9 mouse cellular contexts compared by ENCODE assay signal in genomic region chr15:77856541-77856940, GRCm38 (mm10). TPM values are rescaled to one million over a fixed set of nuclear protein-coding genes. Genes with fewer than 3 reads are reported as not detected.
DNase-seq lines count a peak whose midpoint lies in the region; ATAC-seq and TF ChIP-seq lines count a peak whose summit lies in the region.
"Had no signal": no experiment of that assay in that cellular context is flagged by ENCODE, and none has a peak within 500 bp of the region (broad histone marks: within the 10 kb centered on the region; RNA-seq: fewer than 3 reads in every experiment).

No protein-coding gene starts in this region.

- no peak overlapping the region for H3K4me2 ChIP-seq in lung, postnatal 0 days (replicated peaks; ENCODE audit: low read depth, low read length)

- WGBS in lung, postnatal 0 days: 17% methylated on average over 5 of the region's 5 CpGs

- no peak overlapping the region for H3K9ac ChIP-seq in lung, postnatal 0 days (replicated peaks; ENCODE audit: low read depth)

- TF ChIP-seq CTCF in gastrocnemius, adult 2 months (IDR thresholded peaks at IDR 0.05): no peak
- no peak for TF ChIP-seq CTCF in lung, postnatal 0 days (IDR thresholded peaks at IDR 0.05)

- peak; percentile 35 for ATAC-seq in lung, postnatal 0 days
- no peak for ATAC-seq in megakaryocyte-erythroid progenitor cell, adult 5-6 weeks (replicated peaks; ENCODE audit: low FRiP score, low TSS enrichment, poor library complexity, severe bottlenecking)
- ATAC-seq: forebrain, embryonic 14.5 days had no signal

- no peaks in the 10 kb centered on the region for H3K27me3 ChIP-seq in lung, postnatal 0 days (replicated peaks; ENCODE audit: insufficient read depth, low read length)

- H3K27ac ChIP-seq in gastrocnemius, adult 2 months: peak overlapping the region; percentile 21
- H3K27ac ChIP-seq in brown adipose tissue, adult 24 weeks (replicated peaks; ENCODE audit: low read depth, low read length): peak overlapping the region; percentile 82
- peak overlapping the region; percentile 58 for H3K27ac ChIP-seq in lung, postnatal 0 days (ENCODE audit: low read length)

- H3K9me3 ChIP-seq in lung, postnatal 0 days (ENCODE audit: low read length): no peaks in the 10 kb centered on the region

- H3K36me3 ChIP-seq in lung, postnatal 0 days (ENCODE audit: insufficient read depth, low read length): no peaks in the 10 kb centered on the region

- intact Hi-C loops in gastrocnemius, adult 2 months (cut with DNase I): no loop called here
- intact Hi-C loops in gastrocnemius, postnatal 36 days (cut with DNase I): no loop called here

- no peak for DNase-seq in gastrocnemius, adult 2 months
- no peak for DNase-seq in gastrocnemius, postnatal 36 days
- DNase-seq in kidney, adult 8-10 months: peak; percentile 81 to 84
- peak; percentile 61 for DNase-seq in lung, postnatal 0 days (ENCODE audit: low spot score)
- no peak for DNase-seq in spleen, adult 18-20 months
- DNase-seq in ovary, postnatal 14 days (ENCODE audit: low spot score): no peak

- no peak; the same call in none of the 2 replicates for TF ChIP-seq EP300 in lung, postnatal 0 days (IDR thresholded peaks at IDR 0.05)

- no peak overlapping the region for H3K4me3 ChIP-seq in gastrocnemius, adult 2 months
- H3K4me3 ChIP-seq in brown adipose tissue, adult 24 weeks (ENCODE audit: insufficient read depth, low read depth, low read length): 0 out of 2 replicates have a peak overlapping the region, but pooled peaks have one; percentile 6
- no peak overlapping the region for H3K4me3 ChIP-seq in lung, postnatal 0 days (ENCODE audit: low read depth, low read length)

- 0 out of 2 replicates have a peak, but pooled peaks cover 6% of the 10 kb centered on the region for H3K4me1 ChIP-seq in brown adipose tissue, adult 24 weeks (ENCODE audit: control insufficient read depth, insufficient read depth, insufficient read length, low read length)
- peaks cover 15% of the 10 kb centered on the region; the same call in 1 of the 2 replicates for H3K4me1 ChIP-seq in lung, postnatal 0 days (ENCODE audit: insufficient read depth, low read depth, low read length)

RNA-seq across cellular contexts. Expression of gene Myh9, which starts 14.6 kb away (rescaled TPM):
- 10 to 100 TPM; 37.4 to 57.4 TPM for total RNA-seq in gastrocnemius, adult 2 months (2021)
- total RNA-seq in gastrocnemius, postnatal 36 days (2021): 10 to 100 TPM; 48.4 to 49.1 TPM
- polyA plus RNA-seq in brown adipose tissue, adult 24 weeks (2012; ENCODE audit: insufficient read depth, insufficient read length, missing spikeins): 36.0 and 59.3 TPM in 2 replicates
- polyA plus RNA-seq in lung, postnatal 0 days (2015; fragmentation: Nextera tagmentation; extraction: Ambion mirVana): 59.3 and 67.3 TPM in 2 replicates
- 98.3 and 144 TPM in 2 replicates for total RNA-seq in megakaryocyte-erythroid progenitor cell, adult 5-6 weeks (2014; fragmentation: Nextera tagmentation)
- 195 and 198 TPM in 2 replicates for total RNA-seq in megakaryocyte-erythroid progenitor cell, adult 5-6 weeks (2017)

Comparison
In these comparisons a context has a peak if more than half of its experiments do, and no peak if none do; other contexts are left out.
1. DNase-seq: peak in kidney, adult 8-10 months (2 of 2) and lung, postnatal 0 days (single experiment); none in gastrocnemius, adult 2 months (single experiment), gastrocnemius, postnatal 36 days (0 of 2), spleen, adult 18-20 months (0 of 2) and ovary, postnatal 14 days (single experiment).
2. H3K27ac ChIP-seq: peak in every context shown above with its lines; median percentile 82 in brown adipose tissue, adult 24 weeks; 58 in lung, postnatal 0 days; 21 in gastrocnemius, adult 2 months.